Mouse (Mus musculus): ENCODE results near the gene Actl7b. TPM values are rescaled to one million over a fixed set of nuclear protein-coding genes. Genes with fewer than 3 reads are reported as not detected.

Gene Actl7b
- total RNA-seq, 2 experiments from 2014 or later: not detected

DNA sequence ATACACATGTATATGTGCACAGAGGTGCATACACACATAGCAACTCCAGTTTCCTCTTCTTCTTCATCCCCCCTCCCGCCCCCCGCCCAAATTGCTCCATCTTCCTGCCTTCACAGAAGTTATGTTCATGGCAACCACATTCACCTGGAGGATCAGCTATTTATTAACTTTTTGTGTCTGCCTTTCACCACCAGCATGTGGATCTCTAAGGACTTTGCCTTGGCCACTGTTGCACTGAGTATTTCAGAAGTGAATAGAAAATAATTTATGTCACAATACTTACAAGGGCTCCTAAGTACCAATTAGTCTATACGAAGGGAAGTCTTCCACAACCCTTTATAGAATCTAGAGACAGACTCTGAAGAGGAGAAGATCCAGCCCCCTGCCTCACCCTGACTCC lies 23.3 kb downstream of the Actl7b start:
- no peak for DNase-seq
- intact Hi-C loops (cut with DNase I): no loop called here

- intact Hi-C loops (cut with DNase I): no loop called here
Observed at GRCm38 (mm10) chr4:56716801-56717200, 24.4 kb downstream of the Actl7b start.

DNA sequence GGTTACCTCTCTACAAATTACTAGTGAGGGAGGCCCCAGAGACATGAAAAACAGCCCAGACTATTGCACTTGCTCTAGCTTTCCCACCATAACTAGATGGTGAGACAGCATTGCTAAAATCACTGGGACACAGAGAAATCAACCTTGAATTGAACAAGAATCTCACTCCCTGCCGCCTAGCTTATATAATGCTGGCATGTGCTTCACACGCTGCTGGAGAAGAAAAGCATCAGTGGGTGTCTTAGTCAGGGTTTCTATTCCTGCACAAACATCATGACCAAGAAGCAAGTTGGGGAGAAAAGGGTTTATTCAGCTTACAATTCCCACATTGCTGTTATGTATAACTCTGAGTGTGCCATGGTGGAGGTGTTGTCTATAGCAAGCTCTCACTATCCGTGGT lies 28.1 kb downstream of the Actl7b start:
- intact Hi-C loops (cut with DNase I): no loop called here
- no peak for DNase-seq

More at GRCm38 (mm10) chr4:56716801-56717200, 24.4 kb downstream of the Actl7b start:
- no peak for DNase-seq

- no peak for DNase-seq
- intact Hi-C loops (cut with DNase I): no loop called here
Observed at GRCm38 (mm10) chr4:56702234-56702633, 39.0 kb downstream of the Actl7b start.

- intact Hi-C loops (cut with DNase I): no loop called here
- no peak for DNase-seq
Observed at GRCm38 (mm10) chr4:56698671-56699070, 42.6 kb downstream of the Actl7b start.

GRCm38 (mm10) chr4:56696401-56696800 lies 44.8 kb downstream of the Actl7b start:
- intact Hi-C loops (cut with DNase I): no loop called here
- DNase-seq: no peak

Other genes with a start within 250 kb of the Actl7b start
- gene Gm26657, start 1.4 kb downstream of the Actl7b start, total RNA-seq (2021): not detected
- gene Actl7a, start 2.0 kb upstream of the Actl7b start, total RNA-seq (2021): not detected
- gene Elp1, start 60.9 kb upstream of the Actl7b start, total RNA-seq (2021): 10 to 100 TPM; 25.7 to 29.1 TPM
- 1 to 10 TPM; 4.4 to 4.5 TPM for gene Fam206a, start 60.9 kb upstream of the Actl7b start, total RNA-seq (2021)
- gene Ctnnal1, start 123.7 kb upstream of the Actl7b start, total RNA-seq (2021): 10 to 100 TPM; 23.5 to 28.0 TPM
- gene Tmem245, start 206.0 kb upstream of the Actl7b start, total RNA-seq (2021): 10 to 100 TPM; 62.1 to 72.7 TPM
- gene Frrs1l, start 248.9 kb upstream of the Actl7b start, total RNA-seq (2021): under 1 TPM in 1 of 2 experiments, not detected in 1; 0.05 TPM

Measured in heart, postnatal 10 days (tissue).